Mouse (Mus musculus) embryonic facial prominence, embryonic 15.5 days (tissue): ENCODE data around the gene 2410002F23Rik. TPM values are rescaled to one million over a fixed set of nuclear protein-coding genes. Genes with fewer than 3 reads are reported as not detected.
A peak's percentile ranks its signal among the peaks of the same experiment; 100 is the strongest.

Experiments used
- ATAC-seq: fragments of 200-750 bp; cut with Nextera tagmentation; 2 replicates; pipeline ENCODE4 v1.8.0; 2017; ENCODE audit warnings: low read depth, moderate TSS enrichment; ENCODE audit not compliant: insufficient number of reproducible peaks, low FRiP score, low TSS enrichment
- H3K27ac ChIP-seq: fragments of 300-500 bp; sonication (generic); replicated peaks from 2 replicates; pipeline ENCODE4 v1.5.1; 2015; ENCODE audit warnings: mild to moderate bottlenecking, inconsistent platforms
- H3K27me3 ChIP-seq: fragments of 300-500 bp; sonication (generic); 2 replicates; pipeline ENCODE4 v1.6.1; 2015; ENCODE audit warnings: inconsistent platforms
- H3K36me3 ChIP-seq: fragments of 300-500 bp; sonication (generic); 2 replicates; pipeline ENCODE4 v1.6.1; 2015; ENCODE audit warnings: mild to moderate bottlenecking, inconsistent platforms
- H3K4me1 ChIP-seq: fragments of 300-500 bp; sonication (generic); 2 replicates; pipeline ENCODE4 v1.6.1; 2015; ENCODE audit warnings: inconsistent platforms
- H3K4me2 ChIP-seq: fragments of 300-500 bp; sonication (generic); replicated peaks from 2 replicates; pipeline ENCODE4 v1.6.1; 2015; ENCODE audit warnings: mild to moderate bottlenecking, inconsistent platforms
- H3K4me3 ChIP-seq: fragments of 300-500 bp; sonication (generic); replicated peaks from 2 replicates; pipeline ENCODE4 v1.5.1; 2015; ENCODE audit warnings: mild to moderate bottlenecking, inconsistent platforms
- H3K9ac ChIP-seq: fragments of 300-500 bp; sonication (generic); 2 replicates; pipeline ENCODE4 v1.6.1; 2015; ENCODE audit warnings: inconsistent platforms
- H3K9me3 ChIP-seq: fragments of 300-500 bp; sonication (generic); replicated peaks from 2 replicates; pipeline ENCODE4 v1.6.1; 2016; ENCODE audit warnings: inconsistent platforms
- WGBS: fragments of 180-500 bp; shearing (Covaris S2); methylation state at CpG from one replicate; pipeline ENCODE4 v1.1.7; 2015; 5-methylcytosine and 5-hydroxymethylcytosine counted together
- polyA plus RNA-seq: library from polyadenylated mRNA; unstranded; fragments of >200 nt; fragmentation: Nextera tagmentation; extraction: Ambion mirVana; gene quantifications from 2 replicates; pipeline ENCODE4 v1.2.1, GENCODE M21; 2015

2410002F23Rik gene
- polyA plus RNA-seq, 1 experiment from 2014 or later, result 162 TPM

GRCm38 (mm10) chr7:44262791-44263643, 16.5 kb downstream of the 2410002F23Rik start:
- H3K4me3 ChIP-seq, result peak overlapping the region; percentile 21; the same call in 1 of the 2 replicates
- WGBS, result 2% methylated on average over 34 of the region's 34 CpGs
- peaks cover 9% of the 10 kb centered on the region for H3K27me3 ChIP-seq
- H3K27ac ChIP-seq, result no peak overlapping the region
- H3K4me2 ChIP-seq, result peak overlapping the region; percentile 40
- H3K9me3 ChIP-seq, result no peaks in the 10 kb centered on the region
- H3K4me1 ChIP-seq, result peaks cover 5% of the 10 kb centered on the region
- H3K9ac ChIP-seq, result no peak overlapping the region
- H3K36me3 ChIP-seq, result no peaks in the 10 kb centered on the region
- ATAC-seq, result no peak; the same call in 1 of the 2 replicates

- 81% methylated on average over 11 of the region's 11 CpGs for WGBS
These were observed 21.6 kb downstream of the 2410002F23Rik start for GRCm38 (mm10) chr7:44268117-44268516.

GRCm38 (mm10) chr7:44269397-44269796, 22.9 kb downstream of the 2410002F23Rik start:
- H3K27me3 ChIP-seq, result peaks cover 14% of the 10 kb centered on the region; the same call in 1 of the 2 replicates
- ATAC-seq, result no peak
- no peak overlapping the region for H3K4me3 ChIP-seq
- 93% methylated on average over 2 of the region's 2 CpGs for WGBS
- no peak overlapping the region for H3K4me2 ChIP-seq
- H3K9ac ChIP-seq, result no peak overlapping the region
- no peaks in the 10 kb centered on the region for H3K4me1 ChIP-seq
- H3K36me3 ChIP-seq, result no peaks in the 10 kb centered on the region
- H3K9me3 ChIP-seq, result no peaks in the 10 kb centered on the region
- no peak overlapping the region for H3K27ac ChIP-seq

More at GRCm38 (mm10) chr7:44268117-44268516, 21.6 kb downstream of the 2410002F23Rik start:
- Histone ChIP-seq H3K27me3 (0 out of 2 replicates have a peak, but pooled peaks cover 5% of the 10 kb centered on the region), H3K9me3 (no peaks in the 10 kb centered on the region), H3K4me2 (no peak overlapping the region), H3K4me3 (no peak overlapping the region), H3K4me1 (peaks cover 3% of the 10 kb centered on the region; the same call in 1 of the 2 replicates), H3K9ac (no peak overlapping the region), H3K27ac (no peak overlapping the region), H3K36me3 (no peaks in the 10 kb centered on the region)
- no peak for ATAC-seq

- no peak for ATAC-seq
- Histone ChIP-seq H3K27me3 (peaks cover 11% of the 10 kb centered on the region; the same call in 1 of the 2 replicates), H3K4me1 (no peaks in the 10 kb centered on the region), H3K27ac (no peak overlapping the region), H3K36me3 (no peaks in the 10 kb centered on the region), H3K4me3 (no peak overlapping the region), H3K4me2 (no peak overlapping the region), H3K9me3 (no peaks in the 10 kb centered on the region), H3K9ac (no peak overlapping the region)
- 74% methylated on average over 2 of the region's 2 CpGs for WGBS
These were observed 24.8 kb downstream of the 2410002F23Rik start for GRCm38 (mm10) chr7:44271309-44271708.

GRCm38 (mm10) chr7:44272546-44272945, 26.0 kb downstream of the 2410002F23Rik start:
- no peak overlapping the region for H3K27ac ChIP-seq
- H3K4me1 ChIP-seq, result no peaks in the 10 kb centered on the region
- no peak for ATAC-seq
- H3K27me3 ChIP-seq, result peaks cover 11% of the 10 kb centered on the region; the same call in 1 of the 2 replicates
- 78% methylated on average over 7 of the region's 7 CpGs for WGBS
- no peak overlapping the region for H3K4me2 ChIP-seq
- H3K4me3 ChIP-seq, result no peak overlapping the region
- no peaks in the 10 kb centered on the region for H3K36me3 ChIP-seq
- no peak overlapping the region for H3K9ac ChIP-seq
- H3K9me3 ChIP-seq, result no peaks in the 10 kb centered on the region

- 71% methylated on average over 7 of the region's 7 CpGs for WGBS
- ATAC-seq, result no peak
These were observed 26.9 kb downstream of the 2410002F23Rik start for GRCm38 (mm10) chr7:44273446-44273845.

GRCm38 (mm10) chr7:44274096-44274495, 27.6 kb downstream of the 2410002F23Rik start:
- no peak overlapping the region for H3K4me2 ChIP-seq
- H3K9me3 ChIP-seq, result no peaks in the 10 kb centered on the region
- H3K27ac ChIP-seq, result no peak overlapping the region
- ATAC-seq, result no peak
- no peaks in the 10 kb centered on the region for H3K36me3 ChIP-seq
- H3K27me3 ChIP-seq, result peaks cover 11% of the 10 kb centered on the region; the same call in 1 of the 2 replicates
- no peak overlapping the region for H3K9ac ChIP-seq
- H3K4me3 ChIP-seq, result no peak overlapping the region
- WGBS, result 28% methylated on average over 11 of the region's 11 CpGs
- H3K4me1 ChIP-seq, result no peaks in the 10 kb centered on the region

More at GRCm38 (mm10) chr7:44273446-44273845, 26.9 kb downstream of the 2410002F23Rik start:
- no peak overlapping the region for H3K4me3 ChIP-seq
- no peak overlapping the region for H3K4me2 ChIP-seq
- no peaks in the 10 kb centered on the region for H3K36me3 ChIP-seq
- peaks cover 11% of the 10 kb centered on the region; the same call in 1 of the 2 replicates for H3K27me3 ChIP-seq
- no peak overlapping the region for H3K9ac ChIP-seq
- no peaks in the 10 kb centered on the region for H3K4me1 ChIP-seq
- no peaks in the 10 kb centered on the region for H3K9me3 ChIP-seq
- no peak overlapping the region for H3K27ac ChIP-seq

- H3K27me3 ChIP-seq, result peaks cover 11% of the 10 kb centered on the region; the same call in 1 of the 2 replicates
- WGBS, result 67% methylated on average over 3 of the region's 3 CpGs
- H3K27ac ChIP-seq, result no peak overlapping the region
- no peaks in the 10 kb centered on the region for H3K36me3 ChIP-seq
- no peak overlapping the region for H3K4me2 ChIP-seq
- H3K4me1 ChIP-seq, result no peaks in the 10 kb centered on the region
- H3K4me3 ChIP-seq, result no peak overlapping the region
- H3K9me3 ChIP-seq, result no peaks in the 10 kb centered on the region
- ATAC-seq, result no peak
- no peak overlapping the region for H3K9ac ChIP-seq
These were observed 29.0 kb downstream of the 2410002F23Rik start for GRCm38 (mm10) chr7:44275546-44275945.

GRCm38 (mm10) chr7:44276461-44277249, 30.1 kb downstream of the 2410002F23Rik start:
- no peak overlapping the region for H3K9ac ChIP-seq
- H3K36me3 ChIP-seq, result no peaks in the 10 kb centered on the region
- no peak overlapping the region for H3K4me3 ChIP-seq
- H3K4me2 ChIP-seq, result no peak overlapping the region
- WGBS, result 61% methylated on average over 10 of the region's 10 CpGs
- ATAC-seq, result no peak
- no peaks in the 10 kb centered on the region for H3K9me3 ChIP-seq
- H3K27ac ChIP-seq, result no peak overlapping the region
- H3K4me1 ChIP-seq, result no peaks in the 10 kb centered on the region
- peaks cover 11% of the 10 kb centered on the region; the same call in 1 of the 2 replicates for H3K27me3 ChIP-seq

- Histone ChIP-seq H3K36me3 (no peaks in the 10 kb centered on the region), H3K27ac (no peak overlapping the region), H3K4me3 (no peak overlapping the region), H3K4me2 (no peak overlapping the region), H3K4me1 (no peaks in the 10 kb centered on the region), H3K9me3 (no peaks in the 10 kb centered on the region), H3K9ac (no peak overlapping the region), H3K27me3 (peaks cover 11% of the 10 kb centered on the region; the same call in 1 of the 2 replicates)
- 39% methylated on average over 2 of the region's 2 CpGs for WGBS
- no peak for ATAC-seq
These were observed 30.7 kb downstream of the 2410002F23Rik start for GRCm38 (mm10) chr7:44277250-44277622.

GRCm38 (mm10) chr7:44280959-44281358, 34.4 kb downstream of the 2410002F23Rik start:
- no peak overlapping the region for H3K9ac ChIP-seq
- H3K36me3 ChIP-seq, result no peaks in the 10 kb centered on the region
- no peaks in the 10 kb centered on the region for H3K27me3 ChIP-seq
- no peak overlapping the region for H3K4me2 ChIP-seq
- H3K27ac ChIP-seq, result no peak overlapping the region
- H3K4me1 ChIP-seq, result no peaks in the 10 kb centered on the region
- 69% methylated on average over 1 of the region's 1 CpGs for WGBS
- no peaks in the 10 kb centered on the region for H3K9me3 ChIP-seq
- no peak overlapping the region for H3K4me3 ChIP-seq
- no peak for ATAC-seq
